Mouse (Mus musculus): ENCODE data around the gene Rhobtb1. TPM values are rescaled to one million over a fixed set of nuclear protein-coding genes. Genes with fewer than 3 reads are reported as not detected.

Rhobtb1 gene
- polyA plus RNA-seq, 1 experiment from 2014 or later: 16.1 TPM

DNA sequence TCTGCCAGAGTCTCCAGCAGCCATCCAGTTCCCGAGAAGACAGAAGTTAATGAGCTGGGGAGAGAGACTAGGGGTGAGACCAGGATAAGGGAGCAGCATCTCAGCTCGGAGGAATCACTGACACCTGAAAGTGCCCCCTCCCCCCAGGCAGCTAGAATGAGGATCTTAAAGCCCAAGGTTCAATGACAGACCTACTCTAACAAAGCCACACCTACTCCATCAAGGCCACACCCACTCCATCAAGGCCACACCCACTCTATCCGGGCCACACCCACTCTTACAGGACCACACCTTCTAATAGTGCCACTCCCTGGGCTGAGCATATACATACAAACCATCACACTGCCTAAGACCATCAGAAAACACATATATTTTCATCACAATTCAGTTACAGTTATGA lies 86.0 kb downstream of the Rhobtb1 start:
- no peak overlapping the region for H3K4me3 ChIP-seq (ENCODE audit: low read depth, low read length)
- 89% methylated on average over 3 of the region's 3 CpGs for WGBS
- H3K36me3 ChIP-seq (ENCODE audit: control insufficient read depth, insufficient read depth, low read length): no peaks in the 10 kb centered on the region
- DNase-seq (ENCODE audit: low spot score) (no peak), ATAC-seq (ENCODE audit: insufficient read depth, low FRiP score, low TSS enrichment) (no peak)
- H3K4me2 ChIP-seq (ENCODE audit: low read depth): no peak overlapping the region
- H3K4me1 ChIP-seq (ENCODE audit: control insufficient read depth, insufficient read depth, low read length): no peaks in the 10 kb centered on the region
- H3K9ac ChIP-seq (ENCODE audit: low read length): no peak overlapping the region
- H3K27ac ChIP-seq (ENCODE audit: low read depth, low read length): no peak overlapping the region
- no peaks in the 10 kb centered on the region for H3K27me3 ChIP-seq (ENCODE audit: control insufficient read depth, insufficient read depth, low read length)
- no peaks in the 10 kb centered on the region for H3K9me3 ChIP-seq (ENCODE audit: control insufficient read depth, low read length)

GRCm38 (mm10) chr10:69237781-69238180 lies 86.5 kb downstream of the Rhobtb1 start:
- WGBS: 91% methylated on average over 9 of the region's 9 CpGs
- Histone ChIP-seq H3K4me3 (ENCODE audit: low read depth, low read length) (no peak overlapping the region), H3K27me3 (ENCODE audit: control insufficient read depth, insufficient read depth, low read length) (no peaks in the 10 kb centered on the region), H3K4me2 (ENCODE audit: low read depth) (no peak overlapping the region), H3K9ac (ENCODE audit: low read length) (no peak overlapping the region), H3K36me3 (ENCODE audit: control insufficient read depth, insufficient read depth, low read length) (no peaks in the 10 kb centered on the region), H3K9me3 (ENCODE audit: control insufficient read depth, low read length) (no peaks in the 10 kb centered on the region), H3K27ac (ENCODE audit: low read depth, low read length) (no peak overlapping the region), H3K4me1 (ENCODE audit: control insufficient read depth, insufficient read depth, low read length) (no peaks in the 10 kb centered on the region)
- DNase-seq (ENCODE audit: low spot score): no peak
- no peak for ATAC-seq (ENCODE audit: insufficient read depth, low FRiP score, low TSS enrichment)

DNA sequence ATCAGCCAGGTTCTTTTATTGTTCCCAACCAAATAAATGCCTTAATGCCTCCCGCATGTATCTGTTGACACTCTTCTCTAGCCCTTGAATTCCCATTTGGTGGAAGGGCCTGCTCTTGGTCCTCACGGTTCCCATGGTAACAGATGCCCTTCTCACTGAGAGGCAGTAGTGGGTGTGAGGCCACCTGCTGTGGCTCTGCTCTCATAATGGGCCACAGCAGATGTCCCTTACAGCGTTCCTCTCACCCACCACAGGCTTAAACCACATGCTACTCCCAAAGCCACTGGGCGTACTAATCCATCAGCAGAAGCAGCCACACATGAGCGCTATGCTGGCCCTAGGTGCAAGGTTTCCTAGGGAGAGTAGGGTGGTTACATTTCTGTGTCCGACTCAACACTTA lies 87.1 kb downstream of the Rhobtb1 start:
- Histone ChIP-seq H3K4me2 (ENCODE audit: low read depth) (no peak overlapping the region), H3K9ac (ENCODE audit: low read length) (no peak overlapping the region), H3K27me3 (ENCODE audit: control insufficient read depth, insufficient read depth, low read length) (no peaks in the 10 kb centered on the region), H3K9me3 (ENCODE audit: control insufficient read depth, low read length) (no peaks in the 10 kb centered on the region), H3K36me3 (ENCODE audit: control insufficient read depth, insufficient read depth, low read length) (no peaks in the 10 kb centered on the region), H3K4me1 (ENCODE audit: control insufficient read depth, insufficient read depth, low read length) (no peaks in the 10 kb centered on the region), H3K27ac (ENCODE audit: low read depth, low read length) (no peak overlapping the region), H3K4me3 (ENCODE audit: low read depth, low read length) (no peak overlapping the region)
- peak; percentile 35; the same call in 1 of the 2 replicates for ATAC-seq (ENCODE audit: insufficient read depth, low FRiP score, low TSS enrichment)
- 44% methylated on average over 6 of the region's 6 CpGs for WGBS
- no peak for DNase-seq (ENCODE audit: low spot score)

DNA sequence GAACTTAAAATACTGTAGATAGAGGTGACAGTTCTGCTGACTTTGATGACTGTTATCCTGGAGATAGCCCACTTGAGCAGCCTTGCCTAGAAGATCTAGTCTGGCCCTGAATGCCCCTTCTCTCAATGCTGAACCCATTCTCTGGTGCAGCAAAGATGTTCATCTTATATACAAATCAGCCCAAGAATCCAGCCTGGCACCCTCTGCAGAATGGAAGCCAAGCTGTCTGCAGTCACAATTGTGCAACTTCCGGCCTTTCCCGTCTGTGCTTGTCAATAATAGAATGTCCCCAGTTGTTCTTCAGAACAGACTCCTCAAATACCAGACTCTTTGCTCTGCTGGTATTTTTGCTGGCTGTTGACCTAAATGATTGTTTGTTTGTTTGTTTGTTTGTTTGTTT lies 89.3 kb downstream of the Rhobtb1 start:
- H3K4me2 ChIP-seq (ENCODE audit: low read depth): no peak overlapping the region
- H3K36me3 ChIP-seq (ENCODE audit: control insufficient read depth, insufficient read depth, low read length): no peaks in the 10 kb centered on the region
- H3K27ac ChIP-seq (ENCODE audit: low read depth, low read length): no peak overlapping the region
- ATAC-seq (ENCODE audit: insufficient read depth, low FRiP score, low TSS enrichment) (no peak), DNase-seq (ENCODE audit: low spot score) (no peak)
- H3K9ac ChIP-seq (ENCODE audit: low read length): no peak overlapping the region
- no peak overlapping the region for H3K4me3 ChIP-seq (ENCODE audit: low read depth, low read length)
- WGBS: 89% methylated on average over 2 of the region's 2 CpGs
- H3K4me1 ChIP-seq (ENCODE audit: control insufficient read depth, insufficient read depth, low read length): no peaks in the 10 kb centered on the region
- no peaks in the 10 kb centered on the region for H3K27me3 ChIP-seq (ENCODE audit: control insufficient read depth, insufficient read depth, low read length)
- no peaks in the 10 kb centered on the region for H3K9me3 ChIP-seq (ENCODE audit: control insufficient read depth, low read length)

GRCm38 (mm10) chr10:69245151-69245550 lies 93.9 kb downstream of the Rhobtb1 start:
- Histone ChIP-seq H3K4me1 (ENCODE audit: control insufficient read depth, insufficient read depth, low read length) (no peaks in the 10 kb centered on the region), H3K4me2 (ENCODE audit: low read depth) (no peak overlapping the region), H3K4me3 (ENCODE audit: low read depth, low read length) (no peak overlapping the region), H3K9me3 (ENCODE audit: control insufficient read depth, low read length) (no peaks in the 10 kb centered on the region), H3K36me3 (ENCODE audit: control insufficient read depth, insufficient read depth, low read length) (no peaks in the 10 kb centered on the region), H3K9ac (ENCODE audit: low read length) (no peak overlapping the region), H3K27me3 (ENCODE audit: control insufficient read depth, insufficient read depth, low read length) (no peaks in the 10 kb centered on the region), H3K27ac (ENCODE audit: low read depth, low read length) (no peak overlapping the region)
- no peak for DNase-seq (ENCODE audit: low spot score)
- WGBS: 92% methylated on average over 4 of the region's 4 CpGs
- ATAC-seq (ENCODE audit: insufficient read depth, low FRiP score, low TSS enrichment): no peak

- H3K4me2 ChIP-seq (ENCODE audit: low read depth): no peak overlapping the region
- ATAC-seq (ENCODE audit: insufficient read depth, low FRiP score, low TSS enrichment) (no peak), DNase-seq (ENCODE audit: low spot score) (no peak)
- no peaks in the 10 kb centered on the region for H3K27me3 ChIP-seq (ENCODE audit: control insufficient read depth, insufficient read depth, low read length)
- no peak overlapping the region for H3K9ac ChIP-seq (ENCODE audit: low read length)
- no peaks in the 10 kb centered on the region for H3K9me3 ChIP-seq (ENCODE audit: control insufficient read depth, low read length)
- H3K27ac ChIP-seq (ENCODE audit: low read depth, low read length): no peak overlapping the region
- H3K36me3 ChIP-seq (ENCODE audit: control insufficient read depth, insufficient read depth, low read length): no peaks in the 10 kb centered on the region
- H3K4me1 ChIP-seq (ENCODE audit: control insufficient read depth, insufficient read depth, low read length): no peaks in the 10 kb centered on the region
- H3K4me3 ChIP-seq (ENCODE audit: low read depth, low read length): no peak overlapping the region
- 92% methylated on average over 10 of the region's 10 CpGs for WGBS
Observed at GRCm38 (mm10) chr10:69245906-69246668, 94.9 kb downstream of the Rhobtb1 start.

DNA sequence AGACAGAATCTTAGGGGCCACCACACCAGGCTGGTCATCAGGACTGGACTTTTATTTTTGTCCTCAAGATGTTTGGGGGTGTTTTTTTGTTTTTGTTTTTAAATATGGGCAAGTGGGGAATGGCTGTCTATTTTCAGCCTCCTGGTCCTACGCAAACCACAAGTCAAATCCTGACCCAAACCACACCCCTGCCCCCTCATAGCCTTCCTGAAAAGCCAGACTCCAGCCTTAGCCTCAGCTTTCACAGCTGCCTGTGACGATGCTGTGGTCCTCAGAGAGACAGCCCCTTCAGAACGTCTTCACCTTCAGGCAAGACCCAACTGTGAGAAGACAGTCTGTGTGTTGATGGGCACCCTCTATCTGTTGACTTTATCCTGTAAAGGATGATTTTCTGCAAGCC lies 95.5 kb downstream of the Rhobtb1 start:
- 77% methylated on average over 3 of the region's 3 CpGs for WGBS
- H3K9me3 ChIP-seq (ENCODE audit: control insufficient read depth, low read length): no peaks in the 10 kb centered on the region

GRCm38 (mm10) chr10:69247311-69248033 lies 96.2 kb downstream of the Rhobtb1 start:
- WGBS: 90% methylated on average over 7 of the region's 7 CpGs
- DNase-seq (ENCODE audit: low spot score) (no peak), ATAC-seq (ENCODE audit: insufficient read depth, low FRiP score, low TSS enrichment) (no peak)
- Histone ChIP-seq H3K27ac (ENCODE audit: low read depth, low read length) (no peak overlapping the region), H3K27me3 (ENCODE audit: control insufficient read depth, insufficient read depth, low read length) (no peaks in the 10 kb centered on the region), H3K9me3 (ENCODE audit: control insufficient read depth, low read length) (no peaks in the 10 kb centered on the region), H3K4me3 (ENCODE audit: low read depth, low read length) (no peak overlapping the region), H3K9ac (ENCODE audit: low read length) (no peak overlapping the region), H3K4me1 (ENCODE audit: control insufficient read depth, insufficient read depth, low read length) (no peaks in the 10 kb centered on the region), H3K36me3 (ENCODE audit: control insufficient read depth, insufficient read depth, low read length) (no peaks in the 10 kb centered on the region), H3K4me2 (ENCODE audit: low read depth) (no peak overlapping the region)

More for the DNA sequence above, 95.5 kb downstream of the Rhobtb1 start:
- Histone ChIP-seq H3K27me3 (ENCODE audit: control insufficient read depth, insufficient read depth, low read length) (no peaks in the 10 kb centered on the region), H3K9ac (ENCODE audit: low read length) (no peak overlapping the region), H3K4me1 (ENCODE audit: control insufficient read depth, insufficient read depth, low read length) (no peaks in the 10 kb centered on the region), H3K4me2 (ENCODE audit: low read depth) (no peak overlapping the region), H3K36me3 (ENCODE audit: control insufficient read depth, insufficient read depth, low read length) (no peaks in the 10 kb centered on the region), H3K4me3 (ENCODE audit: low read depth, low read length) (no peak overlapping the region), H3K27ac (ENCODE audit: low read depth, low read length) (no peak overlapping the region)
- ATAC-seq (ENCODE audit: insufficient read depth, low FRiP score, low TSS enrichment) (no peak), DNase-seq (ENCODE audit: low spot score) (no peak)
